Mouse (Mus musculus): Measurements from ENCODE around the gene Rab43. TPM values are rescaled to one million over a fixed set of nuclear protein-coding genes. Genes with fewer than 3 reads are reported as not detected.

Gene Rab43
- polyA plus RNA-seq, 2 experiments = 13.3 to 14.3 TPM

DNA sequence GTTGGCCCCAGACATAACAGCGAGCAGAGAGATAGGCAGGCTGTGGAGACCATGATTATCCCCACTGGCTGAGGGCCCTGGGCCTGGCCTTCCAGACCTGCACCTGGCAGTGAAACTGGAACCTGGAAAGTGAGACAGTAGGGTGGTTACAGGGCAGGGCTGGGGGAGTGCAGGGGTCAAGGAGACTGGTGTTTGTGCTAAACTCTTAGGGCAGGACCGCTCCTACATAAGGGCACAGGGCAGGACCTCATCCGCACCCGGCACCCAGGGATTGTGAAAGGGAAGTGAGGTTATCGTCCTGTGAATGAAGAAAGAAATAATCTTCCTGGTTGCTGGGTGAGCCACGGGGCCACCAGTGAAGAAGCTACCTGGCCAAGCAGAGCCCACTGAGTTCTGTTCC, 22.2 kb downstream of the Rab43 start:
- no peak overlapping the region for H3K9ac ChIP-seq (ENCODE audit: low read depth, low read length, severe bottlenecking)
- ATAC-seq (ENCODE audit: low FRiP score, low read depth) (no peak), DNase-seq (ENCODE audit: low spot score) (no peak)
- 97% methylated on average over 6 of the region's 6 CpGs for whole genome bisulfite sequencing
- H3K36me3 ChIP-seq (ENCODE audit: control insufficient read depth, insufficient read depth, low read length) = peaks cover 22% of the 10 kb centered on the region
- H3K27me3 ChIP-seq (ENCODE audit: control insufficient read depth, insufficient read depth, low read length) = no peaks in the 10 kb centered on the region
- no peak overlapping the region for H3K27ac ChIP-seq (replicated peaks; ENCODE audit: low read depth, low read length)
- H3K4me2 ChIP-seq (replicated peaks; ENCODE audit: low read depth, low read length, severe bottlenecking) = no peak overlapping the region
- no peak overlapping the region for H3K4me3 ChIP-seq (replicated peaks; ENCODE audit: low read length)
- no peak for TF ChIP-seq POLR2A (IDR thresholded peaks at IDR 0.05; ENCODE audit: borderline replicate concordance, extremely low read depth, insufficient read depth, insufficient read length)
- H3K4me1 ChIP-seq (ENCODE audit: control insufficient read depth, insufficient read depth, low read length) = no peaks in the 10 kb centered on the region
- no peaks in the 10 kb centered on the region for H3K9me3 ChIP-seq (ENCODE audit: control insufficient read depth, low read length)

DNA sequence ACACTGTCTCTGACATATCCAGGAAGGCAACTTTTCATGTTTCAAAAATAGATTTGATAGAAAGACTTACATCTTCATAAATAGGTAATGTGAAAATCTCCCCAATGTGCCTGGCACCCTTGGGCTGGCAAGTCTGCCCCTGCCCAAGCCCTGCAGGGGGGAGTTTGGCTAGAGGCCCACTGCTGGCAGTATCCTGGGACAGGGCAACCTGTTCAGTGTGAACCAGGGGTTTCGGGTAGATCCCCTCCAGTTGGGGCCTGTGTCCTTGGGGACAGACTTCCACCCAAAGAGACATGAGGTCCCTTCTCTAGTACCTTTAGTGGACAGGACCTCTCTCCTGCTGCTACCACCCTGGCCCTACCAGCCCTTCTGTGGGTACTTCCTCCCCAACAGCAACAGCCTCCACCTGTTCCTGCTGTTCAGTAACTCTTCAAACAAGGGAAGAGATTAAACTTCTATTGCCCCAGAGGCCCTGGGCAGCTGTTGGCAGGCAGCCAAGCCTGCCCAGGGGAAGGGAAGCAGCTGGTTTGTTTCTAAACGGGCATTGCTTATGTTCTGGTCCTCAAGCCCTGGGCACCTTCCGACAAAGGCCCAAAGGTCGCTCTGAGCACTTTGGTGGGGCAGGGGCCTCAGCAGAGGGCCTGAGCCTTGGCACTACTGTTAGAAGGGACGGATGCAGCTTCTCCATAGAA, 22.9 kb downstream of the Rab43 start:
- ATAC-seq (ENCODE audit: low FRiP score, low read depth) (no peak), DNase-seq (ENCODE audit: low spot score) (no peak)
- WGBS = 47% methylated on average over 5 of the region's 5 CpGs
- Histone ChIP-seq H3K36me3 (ENCODE audit: control insufficient read depth, insufficient read depth, low read length) (peaks cover 22% of the 10 kb centered on the region), H3K27me3 (ENCODE audit: control insufficient read depth, insufficient read depth, low read length) (no peaks in the 10 kb centered on the region), H3K9me3 (ENCODE audit: control insufficient read depth, low read length) (no peaks in the 10 kb centered on the region), H3K9ac (ENCODE audit: low read depth, low read length, severe bottlenecking) (no peak overlapping the region), H3K4me3 (replicated peaks; ENCODE audit: low read length) (no peak overlapping the region), H3K27ac (replicated peaks; ENCODE audit: low read depth, low read length) (no peak overlapping the region), H3K4me1 (ENCODE audit: control insufficient read depth, insufficient read depth, low read length) (no peaks in the 10 kb centered on the region), H3K4me2 (replicated peaks; ENCODE audit: low read depth, low read length, severe bottlenecking) (no peak overlapping the region)
- no peak for TF ChIP-seq POLR2A (IDR thresholded peaks at IDR 0.05; ENCODE audit: borderline replicate concordance, extremely low read depth, insufficient read depth, insufficient read length)

DNA sequence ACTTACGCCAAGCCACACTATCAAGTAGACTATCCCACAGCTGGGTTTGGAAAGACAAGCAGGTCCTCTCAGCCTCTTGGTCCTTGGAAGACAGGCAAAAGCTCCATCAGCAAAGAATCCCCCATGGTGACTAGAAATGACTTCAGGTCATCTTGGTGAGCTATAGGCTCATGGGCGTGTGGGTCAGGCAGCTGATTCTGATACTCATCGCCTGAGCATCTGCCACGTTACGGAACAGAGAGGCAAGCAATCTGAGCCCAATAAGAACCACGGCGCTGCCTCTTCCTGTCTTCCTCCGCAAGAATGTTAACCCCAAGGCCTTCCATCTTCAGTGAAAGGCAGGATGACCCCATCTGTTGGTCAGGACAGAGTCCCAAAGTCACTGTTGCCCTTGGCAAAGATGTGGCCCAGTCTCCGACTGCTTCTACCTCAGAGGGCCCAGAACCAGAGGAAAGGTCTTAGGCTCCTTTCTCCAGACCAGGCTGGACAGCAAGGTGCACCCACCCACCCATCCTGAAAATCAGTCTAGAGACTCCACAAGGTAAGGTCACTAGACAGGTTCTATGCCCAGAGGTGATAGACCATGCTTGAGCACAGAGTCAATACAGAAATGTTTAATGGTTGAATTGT, 23.6 kb downstream of the Rab43 start:
- Histone ChIP-seq H3K36me3 (ENCODE audit: control insufficient read depth, insufficient read depth, low read length) (peaks cover 18% of the 10 kb centered on the region), H3K4me1 (ENCODE audit: control insufficient read depth, insufficient read depth, low read length) (no peaks in the 10 kb centered on the region), H3K4me2 (replicated peaks; ENCODE audit: low read depth, low read length, severe bottlenecking) (no peak overlapping the region), H3K9ac (ENCODE audit: low read depth, low read length, severe bottlenecking) (no peak overlapping the region), H3K27me3 (ENCODE audit: control insufficient read depth, insufficient read depth, low read length) (no peaks in the 10 kb centered on the region), H3K9me3 (ENCODE audit: control insufficient read depth, low read length) (no peaks in the 10 kb centered on the region), H3K27ac (replicated peaks; ENCODE audit: low read depth, low read length) (no peak overlapping the region), H3K4me3 (replicated peaks; ENCODE audit: low read length) (no peak overlapping the region)
- 89% methylated on average over 9 of the region's 9 CpGs for WGBS
- DNase-seq (ENCODE audit: low spot score) (no peak), ATAC-seq (ENCODE audit: low FRiP score, low read depth) (no peak)
- TF ChIP-seq POLR2A (IDR thresholded peaks at IDR 0.05; ENCODE audit: borderline replicate concordance, extremely low read depth, insufficient read depth, insufficient read length) = no peak

DNA sequence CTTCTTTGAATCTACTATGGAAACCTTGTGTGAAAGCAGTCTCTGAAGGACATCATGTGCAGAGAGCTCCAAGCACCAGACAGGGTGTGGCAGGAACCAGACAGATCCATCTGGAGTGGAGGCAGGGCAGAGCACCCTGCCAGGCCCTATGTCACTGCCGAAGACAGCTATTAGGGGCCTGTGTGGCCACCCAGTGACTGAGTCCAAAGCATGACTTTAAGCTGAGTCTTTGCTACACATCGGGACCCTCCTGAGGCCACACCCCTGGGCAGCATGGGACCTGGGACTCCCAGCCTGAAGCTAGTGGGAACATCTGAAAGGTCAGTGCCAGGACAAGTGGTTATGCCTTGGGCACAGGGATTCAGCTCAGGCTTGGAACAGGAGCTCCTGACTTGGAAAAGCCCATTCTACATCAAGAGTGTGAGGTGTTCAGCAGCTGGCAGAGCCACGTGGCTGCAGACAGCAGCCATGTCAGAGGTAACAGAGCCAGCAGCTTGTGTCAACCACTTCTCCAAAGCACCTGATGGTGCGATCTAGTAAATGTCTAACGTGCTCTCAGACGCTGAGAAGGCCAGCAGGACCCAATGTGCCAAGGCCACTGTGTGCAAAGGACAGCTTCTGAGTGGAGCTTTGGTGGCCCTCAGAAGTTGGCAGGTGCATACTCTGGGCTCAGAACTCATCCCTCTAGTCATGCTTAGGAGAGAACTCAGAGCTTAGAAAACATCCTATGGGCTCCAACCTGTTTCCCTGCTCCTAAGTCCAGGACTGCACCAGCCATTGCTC, 24.7 kb downstream of the Rab43 start:
- DNase-seq (ENCODE audit: low spot score) (no peak), ATAC-seq (ENCODE audit: low FRiP score, low read depth) (no peak)
- Histone ChIP-seq H3K36me3 (ENCODE audit: control insufficient read depth, insufficient read depth, low read length) (peaks cover 11% of the 10 kb centered on the region), H3K9ac (ENCODE audit: low read depth, low read length, severe bottlenecking) (no peak overlapping the region), H3K4me3 (replicated peaks; ENCODE audit: low read length) (no peak overlapping the region), H3K27ac (replicated peaks; ENCODE audit: low read depth, low read length) (no peak overlapping the region), H3K27me3 (ENCODE audit: control insufficient read depth, insufficient read depth, low read length) (no peaks in the 10 kb centered on the region), H3K4me1 (ENCODE audit: control insufficient read depth, insufficient read depth, low read length) (no peaks in the 10 kb centered on the region), H3K4me2 (replicated peaks; ENCODE audit: low read depth, low read length, severe bottlenecking) (no peak overlapping the region), H3K9me3 (ENCODE audit: control insufficient read depth, low read length) (no peaks in the 10 kb centered on the region)
- 85% methylated on average over 6 of the region's 6 CpGs for WGBS
- no peak for TF ChIP-seq POLR2A (IDR thresholded peaks at IDR 0.05; ENCODE audit: borderline replicate concordance, extremely low read depth, insufficient read depth, insufficient read length)

DNA sequence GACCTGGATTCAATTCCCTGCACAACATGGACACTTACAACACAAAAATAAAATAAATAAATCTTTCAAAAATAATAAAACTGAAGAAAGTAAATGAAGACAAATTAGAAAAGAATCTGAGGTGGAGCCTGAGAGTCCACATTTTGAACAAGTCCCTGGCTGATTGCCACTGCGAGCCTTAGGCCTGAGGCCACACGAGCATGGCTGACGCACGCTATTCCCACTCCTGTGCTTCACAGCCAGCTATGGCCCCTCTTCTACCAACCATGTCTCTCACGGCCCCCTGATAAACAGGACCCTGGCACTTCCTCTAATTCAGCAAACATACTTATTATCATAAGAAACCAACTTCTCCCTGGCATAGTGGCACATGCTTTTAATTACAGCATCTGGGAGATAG, 25.3 kb downstream of the Rab43 start:
- Histone ChIP-seq H3K36me3 (ENCODE audit: control insufficient read depth, insufficient read depth, low read length) (0 out of 2 replicates have a peak, but pooled peaks cover 5% of the 10 kb centered on the region), H3K9ac (ENCODE audit: low read depth, low read length, severe bottlenecking) (no peak overlapping the region), H3K9me3 (ENCODE audit: control insufficient read depth, low read length) (no peaks in the 10 kb centered on the region), H3K27ac (replicated peaks; ENCODE audit: low read depth, low read length) (no peak overlapping the region), H3K4me2 (replicated peaks; ENCODE audit: low read depth, low read length, severe bottlenecking) (no peak overlapping the region), H3K4me3 (replicated peaks; ENCODE audit: low read length) (no peak overlapping the region), H3K27me3 (ENCODE audit: control insufficient read depth, insufficient read depth, low read length) (no peaks in the 10 kb centered on the region), H3K4me1 (ENCODE audit: control insufficient read depth, insufficient read depth, low read length) (no peaks in the 10 kb centered on the region)
- no peak for TF ChIP-seq POLR2A (IDR thresholded peaks at IDR 0.05; ENCODE audit: borderline replicate concordance, extremely low read depth, insufficient read depth, insufficient read length)
- DNase-seq (ENCODE audit: low spot score) = no peak
- 76% methylated on average over 5 of the region's 5 CpGs for WGBS
- ATAC-seq (ENCODE audit: low FRiP score, low read depth) = no peak
